Mouse (Mus musculus) telencephalon, adult 2 months (tissue): Measurements from ENCODE around the gene Ccdc24.

Source experiments
- DNase-seq: peaks from one replicate; pipeline ENCODE4 v3.0.0-alpha.2; 2011; ENCODE audit warnings: low read depth, low spot score

The Ccdc24 gene

GRCm38 (mm10) chr4:117872471-117872886 lies at the start of gene Ccdc24:
Gene Ccdc24 (minus strand): TSS chr4:117872557.
- DNase-seq: no peak

GRCm38 (mm10) chr4:117921358-117921757 lies 49.0 kb upstream of the Ccdc24 start:
- DNase-seq: no peak

GRCm38 (mm10) chr4:117918762-117919161 lies 46.4 kb upstream of the Ccdc24 start:
- no peak for DNase-seq

- no peak for DNase-seq
These were observed 45.9 kb upstream of the Ccdc24 start for GRCm38 (mm10) chr4:117918261-117918660.

- DNase-seq: no peak
These were observed 45.5 kb upstream of the Ccdc24 start for GRCm38 (mm10) chr4:117917847-117918246.

- DNase-seq: no peak
These were observed 45.0 kb upstream of the Ccdc24 start for GRCm38 (mm10) chr4:117917402-117917801.

GRCm38 (mm10) chr4:117916386-117916785 lies 44.0 kb upstream of the Ccdc24 start:
- no peak for DNase-seq

- DNase-seq: peak; percentile 36
These were observed 43.2 kb upstream of the Ccdc24 start for GRCm38 (mm10) chr4:117915489-117916105.

- DNase-seq: peak; percentile 89
These were observed 42.5 kb upstream of the Ccdc24 start, which contains the start of gene Ipo13 for GRCm38 (mm10) chr4:117914591-117915442. Gene Ipo13 (minus strand): TSS chr4:117914999.

GRCm38 (mm10) chr4:117914031-117914430 lies 41.7 kb upstream of the Ccdc24 start:
- DNase-seq: no peak

- DNase-seq: no peak
These were observed 41.1 kb upstream of the Ccdc24 start for GRCm38 (mm10) chr4:117913421-117913820.

GRCm38 (mm10) chr4:117912685-117913273 lies 40.4 kb upstream of the Ccdc24 start:
- DNase-seq: no peak

GRCm38 (mm10) chr4:117912131-117912561 lies 39.8 kb upstream of the Ccdc24 start:
- DNase-seq: no peak

GRCm38 (mm10) chr4:117908834-117909453 lies 36.6 kb upstream of the Ccdc24 start:
- no peak for DNase-seq

- no peak for DNase-seq
These were observed 33.8 kb upstream of the Ccdc24 start for GRCm38 (mm10) chr4:117906196-117906595.

- DNase-seq: no peak
These were observed 32.4 kb upstream of the Ccdc24 start for GRCm38 (mm10) chr4:117904761-117905160.

GRCm38 (mm10) chr4:117904094-117904493 lies 31.7 kb upstream of the Ccdc24 start:
- peak; percentile 73 for DNase-seq

- no peak for DNase-seq
These were observed 25.8 kb upstream of the Ccdc24 start for GRCm38 (mm10) chr4:117898111-117898510.

GRCm38 (mm10) chr4:117896031-117896430 lies 23.7 kb upstream of the Ccdc24 start:
- no peak for DNase-seq

- DNase-seq: no peak
These were observed 23.0 kb upstream of the Ccdc24 start for GRCm38 (mm10) chr4:117895339-117895738.

- no peak for DNase-seq
These were observed 22.2 kb upstream of the Ccdc24 start for GRCm38 (mm10) chr4:117894601-117895000.

GRCm38 (mm10) chr4:117893376-117893775 lies 21.0 kb upstream of the Ccdc24 start:
- DNase-seq: no peak
